Mouse (Mus musculus) limb, embryonic 11.5 days (tissue): ENCODE measurements at regions not wholly inside any gene's neighbourhood (a gene's known extent, or its start where the extent isn't known, plus 50 kb on each side); places are given as distances from the start of the nearest gene placed in this dataset.

Experiments
- ATAC-seq: fragments of 200-750 bp; cut with Nextera tagmentation; 2 replicates; pipeline ENCODE4 v1.8.0; 2017; ENCODE audit warnings: low read depth; ENCODE audit not compliant: insufficient number of reproducible peaks, low FRiP score, low TSS enrichment
- DNase-seq: peaks from one replicate; pipeline ENCODE4 v3.0.0-alpha.2; 2015; ENCODE audit warnings: low spot score
- H3K27ac ChIP-seq: fragments of 300-500 bp; sonication (generic); replicated peaks from 2 replicates; pipeline ENCODE4 v1.5.1; 2014; ENCODE audit warnings: low read depth, mild to moderate bottlenecking, low read length
- H3K27me3 ChIP-seq: fragments of 300-500 bp; sonication (generic); 2 replicates; pipeline ENCODE4 v1.6.1; 2014; ENCODE audit warnings: mild to moderate bottlenecking, low read length, mixed read lengths; ENCODE audit not compliant: control insufficient read depth, insufficient read depth
- H3K36me3 ChIP-seq: fragments of 300-500 bp; sonication (generic); 2 replicates; pipeline ENCODE4 v1.6.1; 2014; ENCODE audit warnings: mild to moderate bottlenecking, low read length, moderate library complexity, mixed read lengths; ENCODE audit not compliant: control insufficient read depth, insufficient read depth
- H3K4me1 ChIP-seq: fragments of 300-500 bp; sonication (generic); 2 replicates; pipeline ENCODE4 v1.6.1; 2014; ENCODE audit warnings: low read length, mixed read lengths; ENCODE audit not compliant: control insufficient read depth, insufficient read depth
- H3K4me2 ChIP-seq: fragments of 300-500 bp; sonication (generic); 2 replicates; pipeline ENCODE4 v1.6.1; 2014; ENCODE audit warnings: low read depth, mild to moderate bottlenecking, moderate library complexity; ENCODE audit not compliant: severe bottlenecking
- H3K4me3 ChIP-seq: fragments of 300-500 bp; sonication (generic); 2 replicates; pipeline ENCODE4 v1.5.1; 2014; ENCODE audit warnings: low read depth, low read length
- H3K9ac ChIP-seq: fragments of 300-500 bp; sonication (generic); 2 replicates; pipeline ENCODE4 v1.6.1; 2014; ENCODE audit warnings: mild to moderate bottlenecking, low read length
- H3K9me3 ChIP-seq: fragments of 300-500 bp; sonication (generic); 2 replicates; pipeline ENCODE4 v1.6.1; 2016; ENCODE audit warnings: low read length; ENCODE audit not compliant: control insufficient read depth
- WGBS: fragments of 180-500 bp; shearing (Covaris S2); extraction: QIAGEN DNeasy Blood & Tissue Kit; methylation state at CpG from one replicate; pipeline ENCODE4 v1.1.7; 2014; 5-methylcytosine and 5-hydroxymethylcytosine counted together

GRCm38 (mm10) chr10:96519411-96519810, 97.4 kb upstream of the Btg1 start:
- no peak overlapping the region for H3K27ac ChIP-seq
- H3K9ac ChIP-seq: no peak overlapping the region
- H3K27me3 ChIP-seq: no peaks in the 10 kb centered on the region
- H3K4me3 ChIP-seq: no peak overlapping the region
- 55% methylated on average over 3 of the region's 3 CpGs for WGBS
- no peak overlapping the region for H3K4me2 ChIP-seq
- no peaks in the 10 kb centered on the region for H3K36me3 ChIP-seq
- no peaks in the 10 kb centered on the region; the same call in 1 of the 2 replicates for H3K9me3 ChIP-seq
- DNase-seq: no peak
- no peaks in the 10 kb centered on the region for H3K4me1 ChIP-seq
- ATAC-seq: no peak

- Histone ChIP-seq H3K27me3 (no peaks in the 10 kb centered on the region), H3K4me2 (no peak overlapping the region), H3K4me3 (no peak overlapping the region), H3K4me1 (no peaks in the 10 kb centered on the region), H3K27ac (no peak overlapping the region), H3K36me3 (no peaks in the 10 kb centered on the region), H3K9me3 (no peaks in the 10 kb centered on the region; the same call in 1 of the 2 replicates), H3K9ac (no peak overlapping the region)
- peak; percentile 26; the same call in 1 of the 2 replicates for ATAC-seq
- no peak for DNase-seq
- WGBS: 81% methylated on average over 8 of the region's 8 CpGs
Observed at GRCm38 (mm10) chr10:96520995-96521760, 95.6 kb upstream of the Btg1 start.

- ATAC-seq: no peak
- Histone ChIP-seq H3K9me3 (no peaks in the 10 kb centered on the region; the same call in 1 of the 2 replicates), H3K27ac (no peak overlapping the region), H3K4me3 (no peak overlapping the region), H3K4me2 (no peak overlapping the region; the same call in 1 of the 2 replicates), H3K9ac (no peak overlapping the region), H3K27me3 (no peaks in the 10 kb centered on the region), H3K36me3 (no peaks in the 10 kb centered on the region), H3K4me1 (no peaks in the 10 kb centered on the region)
- 33% methylated on average over 20 of the region's 20 CpGs for WGBS
- DNase-seq: no peak
Observed at GRCm38 (mm10) chr10:96523967-96524801, 92.6 kb upstream of the Btg1 start.

- Histone ChIP-seq H3K9ac (no peak overlapping the region), H3K4me1 (no peaks in the 10 kb centered on the region), H3K4me2 (no peak overlapping the region), H3K4me3 (no peak overlapping the region), H3K27ac (no peak overlapping the region), H3K36me3 (no peaks in the 10 kb centered on the region), H3K27me3 (no peaks in the 10 kb centered on the region), H3K9me3 (no peaks in the 10 kb centered on the region; the same call in 1 of the 2 replicates)
- no peak for ATAC-seq
- 94% methylated on average over 3 of the region's 3 CpGs for WGBS
- DNase-seq: no peak
Observed at GRCm38 (mm10) chr10:96527864-96528263, 88.9 kb upstream of the Btg1 start.

- Histone ChIP-seq H3K9me3 (no peaks in the 10 kb centered on the region), H3K4me3 (no peak overlapping the region), H3K4me2 (no peak overlapping the region), H3K9ac (no peak overlapping the region), H3K27ac (no peak overlapping the region), H3K4me1 (no peaks in the 10 kb centered on the region), H3K36me3 (no peaks in the 10 kb centered on the region), H3K27me3 (no peaks in the 10 kb centered on the region)
- WGBS: 92% methylated on average over 7 of the region's 7 CpGs
- DNase-seq (no peak), ATAC-seq (no peak)
Observed at GRCm38 (mm10) chr10:96534547-96535124, 82.2 kb upstream of the Btg1 start.

GRCm38 (mm10) chr10:96535461-96535860, 81.3 kb upstream of the Btg1 start:
- H3K27ac ChIP-seq: no peak overlapping the region
- 40% methylated on average over 9 of the region's 9 CpGs for WGBS
- ATAC-seq: no peak

GRCm38 (mm10) chr10:96540828-96541227, 76.0 kb upstream of the Btg1 start:
- H3K27me3 ChIP-seq: no peaks in the 10 kb centered on the region
- no peak for ATAC-seq
- H3K4me3 ChIP-seq: no peak overlapping the region
- 0 out of 2 replicates have a peak, but pooled peaks cover 4% of the 10 kb centered on the region for H3K4me1 ChIP-seq
- no peak overlapping the region for H3K9ac ChIP-seq
- no peaks in the 10 kb centered on the region for H3K36me3 ChIP-seq
- DNase-seq: no peak
- no peak overlapping the region for H3K27ac ChIP-seq
- no peak overlapping the region for H3K4me2 ChIP-seq
- no peaks in the 10 kb centered on the region for H3K9me3 ChIP-seq
- 96% methylated on average over 2 of the region's 2 CpGs for WGBS

More at GRCm38 (mm10) chr10:96535461-96535860, 81.3 kb upstream of the Btg1 start:
- Histone ChIP-seq H3K9ac (no peak overlapping the region), H3K36me3 (no peaks in the 10 kb centered on the region), H3K9me3 (no peaks in the 10 kb centered on the region), H3K4me2 (no peak overlapping the region), H3K4me1 (no peaks in the 10 kb centered on the region), H3K4me3 (no peak overlapping the region), H3K27me3 (no peaks in the 10 kb centered on the region)
- no peak for DNase-seq

- Histone ChIP-seq H3K4me1 (0 out of 2 replicates have a peak, but pooled peaks cover 4% of the 10 kb centered on the region), H3K27ac (0 out of 2 replicates have a peak overlapping the region, but pooled peaks have one; percentile 47), H3K27me3 (no peaks in the 10 kb centered on the region), H3K9me3 (no peaks in the 10 kb centered on the region), H3K4me3 (no peak overlapping the region), H3K36me3 (no peaks in the 10 kb centered on the region), H3K9ac (no peak overlapping the region), H3K4me2 (no peak overlapping the region)
- 14% methylated on average over 6 of the region's 6 CpGs for WGBS
- ATAC-seq: peak; percentile 64; the same call in 1 of the 2 replicates
- DNase-seq: peak; percentile 39
Observed at GRCm38 (mm10) chr10:96545312-96545711, 71.5 kb upstream of the Btg1 start.
